Mouse (Mus musculus) naive thymus-derived CD4-positive, alpha-beta T cell, adult 2 months (primary cell): ENCODE measurements around the gene Unc13c.

Source experiments
- DNase-seq: peaks from one replicate; pipeline ENCODE4 v3.0.0-alpha.2; 2011; ENCODE audit warnings: low read depth

Gene Unc13c

DNA sequence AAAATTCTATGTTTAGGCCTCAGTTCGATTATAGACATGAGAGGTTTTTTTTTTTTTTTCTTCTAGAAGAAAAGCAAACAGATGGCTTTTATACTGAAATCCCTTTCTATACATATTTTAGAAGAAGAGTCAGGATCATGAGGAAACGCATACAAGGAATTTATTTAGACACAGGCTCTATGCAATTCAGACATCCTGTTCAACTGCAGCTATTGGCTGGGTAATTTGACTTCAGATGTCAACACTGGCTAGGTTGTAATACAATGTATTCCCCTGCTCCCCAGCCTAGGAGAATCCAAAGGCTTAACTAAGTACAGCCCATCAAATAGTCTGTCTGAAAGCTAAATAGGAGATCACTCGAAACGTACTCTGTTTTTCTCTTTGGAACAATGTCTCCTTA lies 355.9 kb downstream of the Unc13c start:
- DNase-seq, result no peak

- no peak for DNase-seq
These were observed 364.8 kb downstream of the Unc13c start for GRCm38 (mm10) chr9:73603921-73604320.

GRCm38 (mm10) chr9:73565558-73565957 lies 403.2 kb downstream of the Unc13c start:
- no peak for DNase-seq

DNA sequence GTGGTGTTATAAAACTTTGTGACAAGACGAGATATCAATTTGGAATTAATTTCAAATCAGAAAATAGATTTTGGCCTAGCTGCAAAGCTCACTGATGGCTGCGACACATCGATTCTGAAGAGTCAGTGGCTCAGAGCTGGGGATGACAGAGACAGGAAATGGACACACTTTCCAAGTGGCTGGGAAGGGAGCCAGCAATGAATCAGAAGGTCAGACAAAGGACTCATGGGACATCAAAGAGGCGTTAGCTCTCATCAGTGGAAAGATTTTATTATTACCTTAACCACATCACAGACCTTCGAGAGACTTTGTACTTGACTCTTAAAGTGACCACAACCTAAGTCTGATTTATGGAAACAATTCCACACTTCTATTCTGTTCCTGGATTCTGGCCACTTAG lies 408.7 kb downstream of the Unc13c start:
- DNase-seq, result no peak

DNA sequence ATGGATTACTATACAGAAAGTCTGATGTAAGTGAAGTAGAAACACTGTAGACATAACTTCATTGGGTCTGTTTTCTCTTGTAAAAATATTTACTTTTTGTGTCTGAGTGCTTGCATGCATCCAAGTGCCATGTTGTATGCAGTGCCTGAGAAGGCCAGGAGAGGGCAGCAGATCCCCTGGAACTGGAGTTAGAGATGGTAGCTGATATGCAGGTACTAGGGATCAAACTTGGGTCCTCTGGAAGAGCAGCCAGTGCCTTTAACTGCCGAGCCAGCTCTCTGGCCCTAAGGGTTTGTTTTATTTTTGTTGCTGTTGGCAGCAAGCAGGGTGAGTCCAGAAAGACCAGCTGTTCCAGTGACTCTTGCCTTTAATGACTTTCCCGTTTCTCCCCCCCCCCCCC lies 411.0 kb downstream of the Unc13c start:
- peak; percentile 1 for DNase-seq

- no peak for DNase-seq
These were observed 413.4 kb downstream of the Unc13c start for GRCm38 (mm10) chr9:73555354-73555753.

DNA sequence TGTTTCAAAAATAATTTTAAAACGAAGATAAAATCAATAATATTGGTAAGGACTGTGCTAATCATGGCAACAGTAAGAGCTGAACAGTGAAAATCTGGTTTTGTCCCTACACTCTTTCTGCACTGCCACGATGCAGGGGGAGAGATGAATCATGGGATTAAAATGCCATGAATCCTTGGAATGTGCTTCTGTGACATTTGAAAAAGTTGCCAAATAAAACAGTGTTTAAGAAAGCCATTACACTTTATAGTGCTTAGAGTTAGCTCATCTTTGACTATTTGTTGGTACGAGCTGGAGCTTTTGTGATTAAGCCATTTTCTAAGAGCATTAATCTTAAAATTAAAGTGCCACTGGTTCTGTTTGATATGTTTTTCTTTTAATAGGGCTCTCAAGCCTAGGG lies 496.2 kb downstream of the Unc13c start:
- no peak for DNase-seq

GRCm38 (mm10) chr9:73462027-73462426 lies 506.7 kb downstream of the Unc13c start:
- DNase-seq, result no peak

- DNase-seq, result no peak
These were observed 518.8 kb downstream of the Unc13c start for GRCm38 (mm10) chr9:73450009-73450408.

GRCm38 (mm10) chr9:73449216-73449615 lies 519.5 kb downstream of the Unc13c start:
- DNase-seq, result no peak

DNA sequence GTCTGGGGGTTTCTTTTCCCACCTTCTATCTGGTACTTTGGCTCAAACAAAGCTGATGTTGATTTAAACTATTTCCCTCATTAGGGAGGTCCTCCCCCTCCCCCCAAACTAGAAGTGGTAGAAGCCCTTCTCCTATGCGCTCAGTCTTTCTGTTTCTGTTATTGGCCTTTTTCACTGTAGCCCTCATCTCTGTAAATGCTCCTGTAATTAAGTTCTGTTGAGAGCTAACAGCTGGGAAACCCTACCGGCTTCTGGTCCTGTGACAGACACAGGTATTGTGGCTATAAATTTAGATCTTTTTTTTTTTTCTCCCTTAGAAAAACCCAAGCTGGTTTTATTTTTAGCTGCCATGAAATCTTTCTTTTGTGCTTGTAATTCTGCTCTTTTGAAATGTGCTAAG lies 536.8 kb downstream of the Unc13c start:
- DNase-seq, result no peak
